Mouse (Mus musculus): ENCODE measurements around the gene Cyp4f16. TPM values are rescaled to one million over a fixed set of nuclear protein-coding genes. Genes with fewer than 3 reads are reported as not detected.
"Not testable (repeated sequence)": the region's sequence is repeated elsewhere in the genome, so short reads cannot be mapped to it uniquely, and the experiment has no call there.

Gene Cyp4f16
- total RNA-seq (2022) = 10 to 100 TPM; 12.0 to 28.8 (median 19.9) TPM

DNA sequence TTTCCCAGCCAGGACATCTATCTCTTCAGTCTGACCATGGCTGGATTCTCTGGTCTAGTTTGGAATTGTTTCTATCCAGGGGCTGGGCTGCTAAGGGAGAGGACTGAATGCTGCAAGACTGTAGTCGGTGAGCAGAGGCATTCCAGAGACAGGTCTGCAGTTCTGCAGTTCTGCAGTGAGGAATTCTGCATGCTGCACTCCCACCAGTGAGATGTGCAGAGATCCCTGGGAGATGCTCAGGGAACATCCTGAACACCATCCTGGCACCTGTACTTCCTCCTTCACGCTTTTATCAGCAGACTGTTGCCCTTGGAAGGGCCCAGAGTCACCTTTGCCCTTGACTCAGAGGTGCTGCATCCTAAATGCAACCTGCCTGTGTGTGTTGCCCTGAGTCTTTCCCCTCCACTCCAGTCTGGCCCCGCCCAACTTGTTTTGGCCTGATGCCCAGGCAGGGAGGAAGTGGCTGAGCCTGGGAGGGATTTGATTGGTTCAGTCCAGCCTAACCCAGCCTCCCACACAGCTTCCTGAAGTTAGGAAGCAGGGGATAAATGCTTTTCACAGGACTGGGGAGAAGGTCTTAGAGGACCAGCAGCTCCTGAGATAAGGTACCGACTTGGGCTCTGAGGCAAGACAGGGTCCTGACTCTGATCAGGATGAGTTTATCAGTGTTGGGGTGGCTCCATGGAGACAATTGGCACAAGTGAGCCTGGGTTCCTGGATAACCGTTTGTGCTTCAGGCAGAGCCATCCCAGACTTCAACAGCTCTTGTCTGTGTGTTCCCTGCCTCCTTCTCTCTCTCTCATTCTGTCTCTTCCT, at the start of gene Cyp4f16:
Gene Cyp4f16, plus strand, starts transcription at position 508 of the 816 bp plus-strand sequence.
- DNase-seq = peak; percentile 87

DNA sequence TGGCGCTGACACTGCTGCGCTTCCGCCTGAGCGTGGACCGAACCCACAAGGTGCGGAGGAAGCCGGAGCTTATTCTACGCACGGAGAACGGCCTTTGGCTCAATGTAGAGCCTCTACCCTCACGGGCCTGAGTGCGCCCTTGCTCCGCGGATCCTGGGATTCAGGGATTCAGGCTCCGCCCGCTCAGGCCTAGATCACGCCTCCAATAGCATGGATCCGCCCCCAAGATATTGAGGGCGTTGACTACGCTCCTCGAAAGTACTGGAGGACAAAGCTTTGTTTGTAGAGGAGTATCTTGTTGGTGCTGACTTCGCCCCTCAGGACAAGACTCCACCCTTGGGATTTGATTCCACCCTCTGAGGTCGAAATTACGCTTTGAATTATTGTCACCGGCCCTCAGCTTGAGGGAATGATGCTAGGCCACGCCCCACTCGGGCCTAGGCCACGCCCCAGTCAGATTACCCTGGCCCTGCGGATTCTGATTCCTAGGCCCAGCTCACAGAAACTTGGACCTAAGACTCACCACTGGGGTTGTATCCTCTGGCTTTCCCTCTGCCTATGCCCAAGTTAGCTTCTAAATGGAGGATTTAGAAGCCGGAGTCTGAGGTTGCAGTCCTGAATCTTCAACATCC, 43.9 kb upstream of the Cyp4f16 start:
- DNase-seq = no peak

DNA sequence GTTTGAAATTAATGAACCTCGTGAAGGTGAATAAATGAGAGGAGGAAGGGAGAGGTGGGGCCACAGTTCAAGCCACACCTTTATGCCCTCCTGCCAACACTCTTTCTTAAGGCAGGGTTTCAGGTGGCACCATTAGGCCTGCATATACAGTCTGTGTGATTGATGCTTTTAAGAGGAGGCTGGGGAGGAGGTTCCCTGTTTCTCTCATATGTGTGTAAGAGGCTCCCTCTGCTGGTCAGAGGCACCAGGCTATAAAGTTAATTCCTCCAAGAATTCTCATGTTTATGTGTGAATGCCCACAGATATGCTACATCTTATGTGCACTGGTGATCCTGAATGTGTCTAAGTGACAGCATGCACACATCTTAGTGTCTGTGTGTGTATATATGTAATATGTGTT, 41.8 kb upstream of the Cyp4f16 start:
- DNase-seq = peak; percentile 40

GRCm38 (mm10) chr17:32500511-32500910, 35.8 kb upstream of the Cyp4f16 start:
- not testable (repeated sequence) for DNase-seq

DNA sequence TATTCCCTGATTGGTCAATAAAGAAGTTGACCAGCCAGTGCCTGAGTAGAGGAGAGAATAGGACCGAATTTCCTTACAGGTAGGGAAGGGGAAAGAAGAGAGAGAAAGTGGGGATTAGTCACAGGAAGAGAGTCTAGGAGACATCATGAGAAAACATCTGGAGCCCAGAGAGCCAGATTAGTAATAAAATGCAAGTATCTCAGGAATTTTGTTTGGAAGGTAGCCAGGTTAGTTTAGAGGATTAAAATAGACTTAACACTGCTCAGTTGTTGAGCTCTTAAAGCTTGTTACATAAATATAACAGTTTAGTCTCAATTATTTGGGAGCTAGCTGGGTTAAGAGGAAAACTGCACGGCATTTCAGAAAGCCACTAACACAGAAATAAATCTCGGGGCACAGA, 35.3 kb upstream of the Cyp4f16 start:
- no peak for DNase-seq

DNA sequence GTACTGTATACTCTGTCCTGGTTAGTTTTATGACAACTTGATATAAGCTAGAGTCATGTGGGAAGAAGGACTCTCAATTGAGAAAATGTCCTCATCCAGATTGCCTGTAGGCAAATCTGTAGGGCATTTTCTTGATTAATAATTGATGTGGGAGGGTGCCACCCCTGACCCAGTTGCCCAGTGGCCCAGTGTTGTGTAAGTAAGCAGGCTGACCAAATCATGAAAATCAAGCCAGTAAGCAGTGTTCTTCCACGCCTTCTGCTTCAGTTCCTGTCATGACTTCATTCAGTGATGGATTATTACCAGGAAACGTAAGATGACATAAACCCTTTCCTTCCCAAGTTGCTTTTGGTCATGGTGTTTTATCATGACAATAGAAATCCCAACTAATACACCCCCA, 33.2 kb upstream of the Cyp4f16 start:
- no peak for DNase-seq

DNA sequence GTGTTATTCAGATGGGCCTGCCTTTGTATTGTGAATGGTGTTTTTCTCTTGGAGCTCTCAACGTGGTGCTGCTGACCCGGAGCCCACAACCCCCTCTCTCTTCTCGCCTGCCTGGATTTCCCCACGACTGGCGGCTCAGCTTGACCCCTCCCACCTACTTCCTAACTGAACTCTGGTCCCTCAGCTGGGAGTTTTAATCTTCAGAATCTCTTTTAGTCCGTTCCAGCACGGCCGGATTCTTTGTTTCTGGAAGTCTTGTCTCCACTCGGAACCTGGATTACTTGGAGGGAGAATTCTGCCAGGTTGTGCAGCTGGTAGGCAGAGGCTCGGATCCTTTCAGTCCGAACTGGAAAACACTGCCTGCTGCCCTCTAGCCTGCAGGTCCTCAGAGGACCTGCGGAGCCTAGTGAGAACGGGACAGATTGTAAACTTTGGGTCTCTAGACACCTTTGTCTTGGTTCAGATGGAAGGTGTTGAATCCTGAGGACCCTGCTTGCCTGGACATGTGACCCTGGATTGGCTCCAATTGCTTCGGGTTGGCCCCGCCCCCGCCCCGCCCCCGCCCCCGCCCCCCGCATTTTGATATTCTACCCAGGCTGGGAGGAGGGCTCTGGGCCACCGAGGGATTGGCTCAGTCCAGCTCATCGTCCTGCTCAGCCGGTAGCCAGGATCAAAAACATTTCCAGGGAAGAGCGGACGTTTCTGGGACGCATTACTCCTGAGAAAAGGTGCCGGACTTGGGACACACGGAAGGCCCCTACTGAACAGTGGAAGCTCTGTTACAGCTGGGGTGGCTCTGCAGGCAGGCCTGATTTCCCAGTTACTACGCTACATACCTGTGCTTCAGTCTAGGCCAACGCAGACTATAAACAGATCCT, 30.3 kb upstream of the Cyp4f16 start, which contains the start of gene Cyp4f17:
Gene Cyp4f17, plus strand, starts transcription at position 200 of the 878 bp plus-strand sequence.
- DNase-seq = peak; percentile 27

DNA sequence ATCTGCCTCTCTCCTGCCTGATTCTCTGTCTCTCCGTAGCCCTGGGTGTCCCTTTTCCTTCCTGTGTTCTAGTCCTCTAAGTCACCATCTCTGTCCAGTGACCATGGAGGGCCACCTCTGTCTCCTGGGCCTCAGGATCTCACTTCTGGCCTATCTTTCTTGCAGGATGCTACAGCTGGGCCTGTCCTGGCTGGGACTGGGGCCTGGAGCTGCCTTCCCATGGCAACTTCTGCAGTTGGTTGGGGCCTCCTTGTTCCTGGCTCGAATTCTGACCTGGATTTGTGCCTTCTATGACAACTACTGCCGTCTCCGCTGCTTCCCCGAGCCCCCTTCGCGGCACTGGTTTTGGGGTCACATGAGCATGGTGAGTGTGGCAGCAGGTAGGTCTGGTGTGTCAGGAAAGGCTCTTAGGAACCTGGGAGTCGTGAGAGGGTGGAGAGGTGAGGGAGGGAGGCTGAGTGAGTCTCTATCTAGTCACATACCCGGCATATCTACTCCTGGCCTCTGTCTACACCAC, 29.6 kb upstream of the Cyp4f16 start:
- DNase-seq = peak; percentile 15

GRCm38 (mm10) chr17:32516126-32516525, 20.2 kb upstream of the Cyp4f16 start:
- DNase-seq = no peak

DNA sequence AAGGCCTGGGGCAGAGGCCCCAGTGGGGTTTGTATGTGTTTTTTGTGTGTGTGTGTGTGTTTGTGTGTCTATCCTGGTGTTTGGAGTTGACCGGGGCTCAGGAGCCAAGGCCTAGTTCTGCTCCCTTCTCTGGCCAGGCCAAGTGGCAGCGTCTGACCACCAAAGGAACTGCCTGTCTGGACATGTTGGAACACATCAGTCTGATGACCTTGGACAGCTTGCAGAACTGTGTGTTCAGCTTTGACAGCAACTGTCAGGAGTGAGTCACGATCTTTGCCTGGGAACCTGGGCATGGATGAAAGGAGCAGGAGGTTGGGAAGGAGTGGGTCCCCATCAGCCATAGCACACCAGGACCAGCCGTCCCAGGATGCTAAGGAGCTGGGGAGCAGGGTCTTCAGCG, 14.4 kb upstream of the Cyp4f16 start:
- peak; percentile 58 for DNase-seq

- DNase-seq = no peak
These were observed 14.0 kb upstream of the Cyp4f16 start for GRCm38 (mm10) chr17:32522386-32522785.

- DNase-seq = no peak
These were observed 13.5 kb upstream of the Cyp4f16 start for GRCm38 (mm10) chr17:32522816-32523215.

DNA sequence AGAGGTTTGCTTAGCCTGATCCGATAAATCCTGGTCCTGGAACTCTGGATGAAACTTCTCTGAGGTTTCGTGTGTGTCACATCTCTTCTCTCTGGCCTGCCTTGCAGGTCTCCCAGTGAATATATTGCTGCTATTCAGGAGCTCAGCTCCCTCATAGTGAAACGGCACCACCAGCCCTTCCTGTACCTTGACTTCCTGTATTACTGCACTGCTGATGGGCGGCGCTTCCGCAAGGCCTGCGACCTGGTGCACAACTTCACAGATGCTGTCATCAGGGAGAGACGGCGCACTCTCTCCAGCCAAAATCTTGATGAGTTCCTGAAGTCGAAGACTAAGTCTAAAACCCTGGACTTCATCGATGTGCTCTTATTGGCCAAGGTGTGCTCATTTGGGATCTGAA, 12.5 kb upstream of the Cyp4f16 start:
- no peak for DNase-seq

DNA sequence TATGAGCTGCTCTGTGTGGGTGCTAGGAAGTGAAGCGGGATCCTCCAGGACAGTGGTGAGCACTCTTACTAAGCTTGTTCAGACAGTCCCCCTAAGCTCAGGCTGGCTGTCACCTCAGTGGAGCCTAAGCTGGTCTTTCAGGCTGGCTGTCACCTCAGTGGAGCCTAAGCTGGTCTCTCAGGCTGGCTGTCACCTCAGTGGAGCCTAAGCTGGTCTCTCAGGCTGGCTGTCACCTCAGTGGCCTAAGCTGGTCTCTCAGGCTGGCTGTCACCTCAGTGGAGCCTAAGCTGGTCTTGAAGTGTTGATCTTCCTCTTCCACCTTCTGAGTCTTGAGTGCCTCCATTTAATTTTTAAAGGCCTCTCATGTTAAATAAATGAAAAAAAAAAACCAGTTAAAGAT, 10.0 kb upstream of the Cyp4f16 start:
- DNase-seq = not testable (repeated sequence)

DNA sequence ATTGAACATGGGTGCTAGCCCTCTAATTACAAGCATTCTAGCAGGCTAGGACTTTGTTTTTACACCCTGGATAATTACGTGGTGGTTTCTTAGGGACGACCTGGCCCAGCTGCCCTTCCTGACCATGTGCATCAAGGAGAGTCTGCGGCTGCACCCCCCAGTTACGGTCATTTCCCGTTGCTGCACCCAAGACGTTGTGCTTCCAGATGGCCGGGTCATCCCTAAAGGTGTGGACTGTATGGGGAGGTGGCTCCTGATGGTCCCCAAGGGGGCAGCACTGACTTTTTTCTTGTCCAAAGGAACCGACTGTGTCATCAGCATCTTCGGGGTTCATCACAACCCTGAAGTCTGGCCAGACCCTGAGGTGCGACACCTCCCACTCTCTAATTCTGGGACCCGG, 8.6 kb upstream of the Cyp4f16 start:
- DNase-seq = no peak

- peak; percentile 92 for DNase-seq
These were observed 7.7 kb upstream of the Cyp4f16 start for GRCm38 (mm10) chr17:32528408-32529337.

DNA sequence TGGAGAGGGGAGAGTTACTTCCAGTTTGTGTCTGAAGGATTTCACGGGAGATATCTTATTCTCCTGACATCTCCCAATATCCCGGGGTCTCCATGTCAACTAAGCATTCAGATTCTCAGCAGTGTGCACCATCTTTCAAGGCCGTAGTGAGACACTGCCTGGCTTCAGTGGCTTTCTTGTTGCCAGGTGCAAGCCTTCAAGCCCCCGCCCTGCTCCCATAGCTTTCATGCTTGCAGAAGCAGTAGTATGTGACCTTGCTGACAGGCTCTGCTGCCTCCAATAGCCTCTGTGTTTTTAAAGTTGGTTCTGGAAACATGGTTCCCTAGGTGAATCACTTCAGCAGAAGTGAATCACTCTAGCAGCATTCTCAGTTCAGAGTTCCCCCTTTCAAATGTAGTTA, 4.0 kb upstream of the Cyp4f16 start:
- not testable (repeated sequence) for DNase-seq

DNA sequence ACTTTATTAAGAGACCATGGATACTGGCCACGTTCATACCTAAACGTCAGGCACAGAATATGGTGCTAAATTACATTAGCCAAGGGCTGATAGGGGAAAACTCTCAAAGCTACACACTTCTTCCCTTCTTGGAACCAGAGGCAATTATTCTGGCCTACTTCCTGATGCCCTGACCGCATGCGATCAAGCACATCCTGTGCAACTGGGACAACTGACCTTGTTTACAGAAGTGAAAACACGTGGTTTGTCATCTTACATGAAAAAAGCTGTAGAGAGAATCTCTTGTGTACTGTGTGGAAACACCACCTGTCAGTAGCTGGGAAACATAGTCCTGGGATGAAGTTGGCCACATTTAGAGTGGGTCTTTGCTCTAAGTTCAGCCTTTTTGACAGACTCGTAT, 2.3 kb upstream of the Cyp4f16 start:
- no peak for DNase-seq

GRCm38 (mm10) chr17:32536867-32537250, 501 bp downstream of the Cyp4f16 start:
- DNase-seq = no peak

GRCm38 (mm10) chr17:32544792-32545191, 8.4 kb downstream of the Cyp4f16 start:
- not testable (repeated sequence) for DNase-seq

DNA sequence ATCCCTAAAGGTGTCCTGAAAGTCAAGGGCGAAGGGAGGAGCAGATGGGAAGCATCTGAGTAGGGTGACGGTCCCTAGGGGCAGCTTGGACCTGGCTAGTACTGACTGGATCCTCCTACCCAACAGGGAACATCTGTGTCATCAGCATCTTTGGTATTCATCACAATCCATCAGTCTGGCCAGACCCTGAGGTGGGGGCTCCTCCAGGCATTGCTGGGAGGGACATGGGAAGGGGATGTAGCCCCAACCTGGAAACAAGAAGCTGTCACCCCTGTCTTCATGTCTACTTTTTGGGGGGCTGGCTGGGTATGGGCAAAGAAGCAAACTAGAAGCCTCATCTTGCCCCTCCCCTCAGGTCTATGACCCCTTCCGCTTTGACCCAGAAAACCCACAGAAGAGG, 14.0 kb downstream of the Cyp4f16 start:
- not testable (repeated sequence) for DNase-seq

Measured in adrenal gland, adult 8-10 months (tissue).